Mouse (Mus musculus) megakaryocyte, embryonic 14.5 days (primary cell): ENCODE results near the gene Zfhx3.

ENCODE experiments used
- FLI1 ChIP-seq: IDR thresholded peaks from 2 replicates; pipeline ENCODE4 v1.6.1; 2012; ENCODE audit warnings: low read length, inconsistent platforms, mixed read lengths
- GATA1 ChIP-seq: IDR thresholded peaks from 3 replicates; pipeline ENCODE4 v1.6.1; 2012; ENCODE audit warnings: mixed read lengths, low read length, inconsistent platforms, borderline replicate concordance

DNA sequence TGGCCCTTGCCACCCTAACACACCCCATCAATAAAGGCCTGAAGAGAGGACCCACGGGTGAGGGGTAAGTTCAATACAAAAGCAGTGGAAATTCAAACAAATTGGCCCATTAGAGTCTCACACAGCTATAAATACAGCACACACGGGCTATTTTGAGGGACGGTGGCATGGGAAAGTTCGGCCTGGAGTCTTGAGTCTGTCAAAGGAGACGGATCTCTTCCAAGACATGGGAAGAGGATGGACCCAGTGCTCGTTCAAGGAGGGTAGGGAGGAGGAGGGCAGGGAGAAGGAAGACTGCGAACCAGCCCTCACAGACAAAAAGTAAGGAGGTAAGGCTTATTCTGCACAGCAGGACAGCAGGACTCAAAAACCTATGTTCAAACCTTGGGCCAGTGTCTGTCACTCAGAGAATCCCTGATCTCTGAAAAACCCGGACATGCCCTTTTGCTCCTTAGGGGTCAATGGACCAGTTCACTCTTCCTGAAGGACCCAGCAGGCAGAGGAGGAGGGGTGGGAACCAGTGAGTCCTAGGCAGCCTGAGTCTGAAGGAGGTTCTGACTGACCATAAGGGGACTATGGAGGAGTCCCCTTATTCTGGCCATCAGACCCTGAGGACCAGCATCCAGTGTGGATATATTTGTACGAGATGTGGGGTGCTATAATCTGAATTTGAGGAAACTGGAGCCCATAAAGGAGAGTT is 652.1 kb downstream of the Zfhx3 start:
- TF ChIP-seq GATA1 (no peak), FLI1 (no peak)
